Mouse (Mus musculus) cerebellum, adult 2 months (tissue): ENCODE results near the gene Dpysl5.

Source experiments
- CTCF ChIP-seq: fragments of 200-500 bp; IDR thresholded peaks from 2 replicates; pipeline ENCODE4 v1.5.1; 2011; ENCODE audit warnings: low read depth, mild to moderate bottlenecking, control low read depth, low read length, moderate library complexity, borderline replicate concordance; ENCODE audit not compliant: insufficient read depth
- POLR2A ChIP-seq: fragments of 200-500 bp; IDR thresholded peaks from 2 replicates; pipeline ENCODE4 v1.6.1; 2011; ENCODE audit warnings: low read length, control low read depth, borderline replicate concordance; ENCODE audit not compliant: insufficient read depth

- TF ChIP-seq POLR2A (peak; percentile 89), CTCF (no peak)
Observed at GRCm38 (mm10) chr5:30711147-30712001, at the start of gene Dpysl5.
